Mouse (Mus musculus) forebrain, embryonic 15.5 days (tissue): ENCODE data around the gene Olfr10. TPM values are rescaled to one million over a fixed set of nuclear protein-coding genes. Genes with fewer than 3 reads are reported as not detected.

Source experiments
- ATAC-seq: fragments of 200-750 bp; cut with Nextera tagmentation; replicated peaks from 2 replicates; pipeline ENCODE4 v1.8.0; 2017; ENCODE audit warnings: mild to moderate bottlenecking, moderate TSS enrichment, moderate library complexity
- H3K27ac ChIP-seq: fragments of 300-500 bp; sonication (generic); replicated peaks from 2 replicates; pipeline ENCODE4 v1.5.1; 2015; ENCODE audit warnings: mild to moderate bottlenecking, inconsistent platforms
- H3K27me3 ChIP-seq: fragments of 300-500 bp; sonication (generic); 2 replicates; pipeline ENCODE4 v1.6.1; 2015; ENCODE audit warnings: inconsistent platforms
- H3K36me3 ChIP-seq: fragments of 300-500 bp; sonication (generic); 2 replicates; pipeline ENCODE4 v1.6.1; 2015; ENCODE audit warnings: mild to moderate bottlenecking, inconsistent platforms
- H3K4me1 ChIP-seq: fragments of 300-500 bp; sonication (generic); 2 replicates; pipeline ENCODE4 v1.6.1; 2015; ENCODE audit warnings: inconsistent platforms
- H3K4me2 ChIP-seq: fragments of 300-500 bp; sonication (generic); replicated peaks from 2 replicates; pipeline ENCODE4 v1.6.1; 2015; ENCODE audit warnings: mild to moderate bottlenecking, inconsistent platforms
- H3K4me3 ChIP-seq: fragments of 300-500 bp; sonication (generic); 2 replicates; pipeline ENCODE4 v1.5.1; 2015; ENCODE audit warnings: mild to moderate bottlenecking, inconsistent platforms
- H3K9ac ChIP-seq: fragments of 300-500 bp; sonication (generic); replicated peaks from 2 replicates; pipeline ENCODE4 v1.6.1; 2015; ENCODE audit warnings: mild to moderate bottlenecking, inconsistent platforms
- H3K9me3 ChIP-seq: fragments of 300-500 bp; sonication (generic); 2 replicates; pipeline ENCODE4 v1.6.1; 2016; ENCODE audit warnings: inconsistent platforms
- WGBS: fragments of 180-500 bp; shearing (Covaris S2); methylation state at CpG from one replicate; pipeline ENCODE4 v1.1.7; 2015; ENCODE audit warnings: mixed read lengths; 5-methylcytosine and 5-hydroxymethylcytosine counted together
- polyA plus RNA-seq: library from polyadenylated mRNA; unstranded; fragments of >200 nt; fragmentation: Nextera tagmentation; extraction: Ambion mirVana; gene quantifications from 2 replicates; pipeline ENCODE4 v1.2.1, GENCODE M21; 2015

Olfr10 gene
- polyA plus RNA-seq = not detected in 2 replicates

DNA sequence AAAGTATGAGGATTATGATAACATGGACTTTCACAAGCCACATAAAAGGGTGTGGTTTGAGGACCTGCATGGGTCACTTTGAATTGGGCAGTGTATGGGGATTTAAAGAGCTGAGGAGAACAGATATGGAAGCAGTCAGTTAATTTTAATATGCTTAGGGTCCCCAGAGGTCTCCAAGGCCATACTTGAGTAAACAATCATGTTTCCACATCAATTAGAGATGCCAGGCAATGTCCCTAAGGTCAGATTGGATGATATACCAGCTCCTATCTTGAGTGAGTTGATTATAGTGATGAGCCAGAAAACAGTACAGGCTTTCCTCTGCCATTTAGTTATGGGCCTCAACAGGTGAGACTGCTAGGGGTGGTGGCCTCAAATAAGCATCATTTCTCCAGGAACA lies at the start of gene Olfr10:
TSS of gene Olfr10 (plus strand) at position 301 of the 400 bp plus-strand sequence.
- Histone ChIP-seq H3K9me3 (no peaks in the 10 kb centered on the region), H3K4me1 (no peaks in the 10 kb centered on the region), H3K9ac (no peak within 1 kb of the TSS), H3K27me3 (no peaks in the 10 kb centered on the region), H3K27ac (no peak within 1 kb of the TSS), H3K36me3 (no peaks in the 10 kb centered on the region), H3K4me3 (no peak within 1 kb of the TSS), H3K4me2 (no peak within 1 kb of the TSS)
- ATAC-seq = no peak

DNA sequence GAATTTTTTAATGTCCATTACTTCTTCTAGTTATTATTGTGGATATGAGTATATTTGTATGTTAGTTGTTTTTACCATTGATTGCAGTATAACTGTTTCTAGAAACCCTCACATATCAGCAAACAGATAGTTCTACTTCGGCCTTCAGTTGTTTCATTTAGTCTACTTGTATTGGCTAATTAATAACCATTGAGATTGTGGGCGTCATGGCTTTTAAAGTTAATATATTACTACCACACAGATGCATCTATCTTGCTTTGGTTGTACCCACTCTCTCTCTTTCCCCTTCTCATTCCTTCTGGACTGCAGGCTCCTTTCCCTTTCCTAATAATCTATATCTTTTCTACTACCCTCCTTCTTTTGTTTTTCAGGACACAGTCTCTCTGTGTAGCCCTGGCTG lies 45.2 kb upstream of the Olfr10 start:
- Histone ChIP-seq H3K4me3 (no peak overlapping the region), H3K4me2 (no peak overlapping the region), H3K27ac (no peak overlapping the region), H3K9ac (no peak overlapping the region), H3K9me3 (no peaks in the 10 kb centered on the region), H3K27me3 (no peaks in the 10 kb centered on the region), H3K4me1 (no peaks in the 10 kb centered on the region), H3K36me3 (peaks cover 6% of the 10 kb centered on the region; the same call in 1 of the 2 replicates)
- WGBS = 97% methylated on average over 2 of the region's 2 CpGs
- no peak for ATAC-seq

DNA sequence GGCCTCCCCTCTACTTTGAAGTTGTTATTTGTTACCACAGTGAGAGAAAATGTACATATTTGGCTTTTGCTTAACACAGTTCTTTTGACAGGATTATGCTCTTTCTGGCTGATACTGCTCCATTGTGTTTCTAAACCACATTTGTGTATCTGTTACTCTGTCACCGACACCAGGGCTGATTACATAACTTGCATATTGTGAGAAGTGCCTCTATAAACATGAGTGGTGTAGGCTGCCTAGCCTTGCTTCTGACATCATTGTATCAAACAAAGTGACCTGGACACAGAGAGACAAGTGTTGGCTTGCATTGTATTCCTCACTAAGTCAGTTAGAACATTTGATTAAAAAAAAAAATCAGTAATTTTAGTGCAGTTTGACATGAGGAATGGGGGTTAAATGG lies 44.7 kb upstream of the Olfr10 start:
- no peak overlapping the region for H3K27ac ChIP-seq
- H3K9me3 ChIP-seq = no peaks in the 10 kb centered on the region
- no peak overlapping the region for H3K4me2 ChIP-seq
- 77% methylated on average over 1 of the region's 1 CpGs for WGBS
- no peak overlapping the region for H3K9ac ChIP-seq
- no peaks in the 10 kb centered on the region for H3K4me1 ChIP-seq
- H3K27me3 ChIP-seq = no peaks in the 10 kb centered on the region
- no peak overlapping the region for H3K4me3 ChIP-seq
- ATAC-seq = no peak
- H3K36me3 ChIP-seq = peaks cover 6% of the 10 kb centered on the region; the same call in 1 of the 2 replicates

DNA sequence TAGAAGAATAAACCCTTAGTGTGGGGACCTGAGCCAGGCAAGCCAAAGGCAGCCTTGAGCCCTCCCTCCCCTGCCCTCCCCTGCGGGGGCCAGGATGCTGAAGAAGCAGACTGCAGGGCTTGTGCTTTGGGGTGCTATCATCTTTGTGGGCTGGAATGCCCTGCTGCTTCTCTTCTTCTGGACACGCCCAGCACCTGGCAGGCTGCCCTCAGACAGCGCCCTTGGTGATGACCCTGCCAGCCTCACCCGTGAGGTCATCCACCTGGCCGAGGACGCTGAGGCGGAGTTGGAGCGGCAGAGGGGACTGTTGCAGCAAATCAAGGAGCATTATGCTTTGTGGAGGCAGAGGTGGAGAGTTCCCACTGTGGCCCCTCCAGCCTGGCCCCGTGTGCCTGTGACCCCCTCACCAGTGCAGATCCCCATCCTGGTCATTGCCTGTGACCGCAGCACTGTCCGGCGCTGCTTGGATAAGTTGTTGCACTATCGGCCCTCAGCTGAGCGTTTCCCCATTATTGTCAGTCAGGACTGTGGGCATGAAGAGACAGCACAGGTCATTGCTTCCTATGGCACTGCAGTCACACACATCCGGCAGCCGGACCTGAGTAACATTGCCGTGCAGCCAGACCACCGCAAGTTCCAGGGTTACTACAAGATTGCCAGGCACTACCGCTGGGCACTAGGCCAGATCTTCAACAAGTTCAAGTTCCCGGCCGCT lies 43.8 kb upstream of the Olfr10 start:
- WGBS = 93% methylated on average over 21 of the region's 21 CpGs
- Histone ChIP-seq H3K4me3 (no peak overlapping the region), H3K9ac (no peak overlapping the region), H3K36me3 (peaks cover 6% of the 10 kb centered on the region; the same call in 1 of the 2 replicates), H3K27ac (no peak overlapping the region), H3K4me2 (no peak overlapping the region), H3K4me1 (no peaks in the 10 kb centered on the region), H3K9me3 (no peaks in the 10 kb centered on the region), H3K27me3 (no peaks in the 10 kb centered on the region)
- ATAC-seq = no peak

DNA sequence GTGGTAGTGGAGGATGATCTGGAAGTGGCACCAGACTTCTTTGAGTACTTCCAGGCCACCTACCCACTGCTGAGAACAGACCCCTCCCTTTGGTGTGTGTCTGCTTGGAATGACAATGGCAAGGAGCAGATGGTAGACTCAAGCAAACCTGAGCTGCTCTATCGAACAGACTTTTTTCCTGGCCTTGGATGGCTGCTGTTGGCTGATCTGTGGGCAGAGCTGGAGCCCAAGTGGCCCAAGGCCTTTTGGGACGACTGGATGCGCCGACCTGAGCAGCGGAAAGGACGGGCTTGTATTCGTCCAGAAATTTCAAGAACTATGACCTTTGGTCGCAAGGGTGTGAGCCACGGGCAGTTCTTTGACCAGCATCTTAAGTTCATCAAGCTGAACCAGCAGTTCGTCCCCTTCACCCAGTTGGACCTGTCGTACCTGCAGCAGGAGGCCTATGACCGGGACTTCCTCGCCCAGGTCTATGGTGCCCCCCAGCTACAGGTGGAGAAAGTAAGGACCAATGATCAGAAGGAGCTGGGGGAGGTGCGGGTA lies 43.2 kb upstream of the Olfr10 start:
- H3K27ac ChIP-seq = no peak overlapping the region
- 92% methylated on average over 14 of the region's 14 CpGs for WGBS
- H3K4me1 ChIP-seq = no peaks in the 10 kb centered on the region
- ATAC-seq = no peak
- H3K4me3 ChIP-seq = no peak overlapping the region
- H3K9ac ChIP-seq = no peak overlapping the region
- H3K9me3 ChIP-seq = no peaks in the 10 kb centered on the region
- H3K4me2 ChIP-seq = no peak overlapping the region
- H3K36me3 ChIP-seq = peaks cover 6% of the 10 kb centered on the region; the same call in 1 of the 2 replicates
- no peaks in the 10 kb centered on the region for H3K27me3 ChIP-seq

DNA sequence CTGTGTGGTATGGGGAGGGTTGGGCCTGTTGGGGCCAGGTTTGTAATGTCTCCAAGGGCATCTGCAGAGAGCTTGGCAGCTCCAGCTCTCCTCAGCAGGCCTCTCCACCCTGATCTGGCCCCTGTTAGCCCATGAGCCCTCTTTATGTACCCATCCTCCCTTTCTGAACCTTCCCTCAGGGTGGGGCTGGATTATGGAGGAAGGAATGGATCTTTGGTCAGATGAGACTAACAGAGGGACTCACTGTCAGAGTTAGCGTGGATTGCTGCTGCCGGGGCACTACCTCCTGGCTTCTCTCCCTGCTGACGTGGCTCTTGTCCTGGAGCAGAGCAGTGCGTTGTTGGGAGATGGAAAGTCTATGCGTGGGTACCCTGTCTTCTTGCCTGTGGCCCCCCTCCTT lies 42.3 kb upstream of the Olfr10 start:
- no peaks in the 10 kb centered on the region for H3K27me3 ChIP-seq
- no peaks in the 10 kb centered on the region for H3K4me1 ChIP-seq
- H3K9ac ChIP-seq = no peak overlapping the region
- H3K4me3 ChIP-seq = no peak overlapping the region
- no peak overlapping the region for H3K27ac ChIP-seq
- peaks cover 6% of the 10 kb centered on the region; the same call in 1 of the 2 replicates for H3K36me3 ChIP-seq
- WGBS = 91% methylated on average over 5 of the region's 5 CpGs
- peak; percentile 35; the same call in 1 of the 2 replicates for ATAC-seq
- H3K9me3 ChIP-seq = no peaks in the 10 kb centered on the region
- H3K4me2 ChIP-seq = no peak overlapping the region

DNA sequence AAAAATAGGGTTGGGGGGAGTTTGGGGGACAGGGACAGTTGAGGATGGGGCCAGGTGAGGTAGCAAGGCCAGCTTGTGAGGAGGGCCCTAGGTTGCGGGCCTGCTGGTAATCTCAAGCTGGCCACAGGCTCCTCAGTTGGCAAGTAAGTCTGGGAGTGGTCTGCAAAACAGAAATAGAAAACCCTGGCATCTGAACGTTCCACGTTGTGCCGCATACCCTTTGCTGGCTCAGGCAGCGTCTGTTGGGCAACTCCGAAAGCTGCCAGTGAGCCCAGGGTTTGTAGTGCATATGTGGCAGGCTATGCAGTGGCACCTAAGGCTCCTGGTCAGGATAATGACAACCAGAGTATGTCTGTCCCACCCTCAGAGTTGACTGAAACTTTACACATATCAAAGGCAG lies 41.4 kb upstream of the Olfr10 start:
- Histone ChIP-seq H3K4me1 (no peaks in the 10 kb centered on the region), H3K9ac (no peak overlapping the region), H3K9me3 (no peaks in the 10 kb centered on the region), H3K36me3 (peaks cover 6% of the 10 kb centered on the region; the same call in 1 of the 2 replicates), H3K27ac (no peak overlapping the region), H3K4me3 (no peak overlapping the region), H3K4me2 (no peak overlapping the region), H3K27me3 (no peaks in the 10 kb centered on the region)
- WGBS = 90% methylated on average over 6 of the region's 6 CpGs
- no peak for ATAC-seq

DNA sequence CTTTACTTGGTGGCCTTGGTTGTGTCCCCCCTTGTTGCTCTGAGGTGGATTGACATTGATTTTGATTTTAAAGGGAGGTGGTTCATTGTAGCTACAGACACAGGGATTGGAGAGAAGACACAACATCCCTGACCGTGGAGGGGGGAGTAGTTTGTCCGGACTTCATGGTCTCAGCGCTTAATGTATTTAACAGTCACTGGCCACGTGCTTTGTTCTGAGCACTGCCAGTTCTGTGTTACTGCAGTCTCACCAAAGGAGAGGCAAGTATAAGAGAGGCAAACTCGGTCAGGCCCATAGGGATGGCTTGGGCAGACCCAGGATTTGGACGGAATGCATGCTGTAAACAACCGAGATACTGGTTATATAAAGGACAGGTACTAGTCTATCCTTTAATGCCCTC lies 40.5 kb upstream of the Olfr10 start:
- Histone ChIP-seq H3K9me3 (no peaks in the 10 kb centered on the region), H3K9ac (no peak overlapping the region), H3K27me3 (no peaks in the 10 kb centered on the region), H3K36me3 (peaks cover 6% of the 10 kb centered on the region; the same call in 1 of the 2 replicates), H3K4me1 (no peaks in the 10 kb centered on the region), H3K4me2 (no peak overlapping the region), H3K27ac (no peak overlapping the region), H3K4me3 (no peak overlapping the region)
- WGBS = 94% methylated on average over 7 of the region's 7 CpGs
- ATAC-seq = no peak

DNA sequence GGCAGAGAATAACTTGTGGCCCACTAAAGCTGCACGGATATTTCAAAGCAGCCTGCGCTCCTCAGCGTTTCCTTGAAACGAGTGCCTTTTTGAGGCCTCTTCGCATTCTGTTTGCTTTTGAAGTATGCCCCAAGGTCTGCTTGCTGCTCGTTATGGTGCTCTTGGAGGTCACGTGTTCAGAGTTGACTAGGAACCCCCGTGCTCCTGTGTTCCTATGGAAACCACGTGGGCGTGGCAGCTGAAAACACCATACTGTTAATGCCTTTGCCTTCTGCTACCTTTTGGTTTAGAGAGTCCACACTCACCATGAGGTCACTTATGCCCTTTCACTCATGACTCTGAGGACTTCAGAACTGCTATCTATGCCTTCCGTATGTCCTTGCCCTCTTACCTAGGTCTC lies 39.9 kb upstream of the Olfr10 start:
- Histone ChIP-seq H3K4me1 (no peaks in the 10 kb centered on the region), H3K9me3 (no peaks in the 10 kb centered on the region), H3K27ac (no peak overlapping the region), H3K4me3 (no peak overlapping the region), H3K36me3 (peaks cover 6% of the 10 kb centered on the region; the same call in 1 of the 2 replicates), H3K4me2 (no peak overlapping the region), H3K9ac (no peak overlapping the region), H3K27me3 (no peaks in the 10 kb centered on the region)
- 62% methylated on average over 11 of the region's 11 CpGs for WGBS
- ATAC-seq = no peak

DNA sequence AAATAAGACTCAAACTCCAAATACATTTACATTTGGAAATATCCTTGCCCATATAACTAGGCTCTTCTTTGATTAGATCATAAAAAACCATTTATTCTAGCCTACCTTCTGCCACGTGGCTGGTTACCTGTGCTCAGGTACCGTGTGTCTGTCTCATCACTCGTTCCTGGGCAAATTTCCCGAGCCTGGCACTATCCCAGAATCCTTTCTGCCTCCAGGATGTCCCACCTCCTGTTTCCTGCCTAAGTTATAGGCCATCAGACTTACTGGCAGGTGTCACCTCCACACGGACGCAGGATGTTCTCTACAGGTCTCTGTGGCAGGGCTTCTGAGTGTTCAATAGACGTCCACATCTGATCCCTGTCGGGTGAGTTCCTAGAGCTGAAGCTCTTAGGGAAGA lies 39.4 kb upstream of the Olfr10 start:
- peaks cover 6% of the 10 kb centered on the region; the same call in 1 of the 2 replicates for H3K36me3 ChIP-seq
- no peaks in the 10 kb centered on the region for H3K27me3 ChIP-seq
- no peak overlapping the region for H3K27ac ChIP-seq
- no peak overlapping the region for H3K4me2 ChIP-seq
- H3K4me1 ChIP-seq = no peaks in the 10 kb centered on the region
- 87% methylated on average over 8 of the region's 8 CpGs for WGBS
- ATAC-seq = no peak
- no peak overlapping the region for H3K9ac ChIP-seq
- no peak overlapping the region for H3K4me3 ChIP-seq
- no peaks in the 10 kb centered on the region for H3K9me3 ChIP-seq

DNA sequence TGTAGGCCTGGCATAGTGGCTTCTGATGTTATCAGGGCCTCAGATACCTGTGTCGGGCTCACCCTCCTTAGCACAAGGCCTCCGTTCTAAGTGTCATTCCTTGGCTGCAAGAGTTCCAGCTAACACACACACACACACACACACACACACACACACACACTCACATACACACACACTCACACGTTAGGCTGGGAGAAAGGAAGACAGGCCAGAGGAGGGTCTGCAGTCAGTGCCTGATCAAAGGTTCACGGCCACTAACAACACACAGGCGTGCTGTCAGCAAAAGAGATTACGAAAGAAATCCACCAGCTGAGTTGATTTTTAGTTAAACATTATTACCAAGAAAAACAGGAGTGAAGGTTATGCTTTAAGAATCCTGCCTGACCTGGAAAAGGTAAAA lies 37.9 kb upstream of the Olfr10 start:
- no peak overlapping the region for H3K9ac ChIP-seq
- 86% methylated on average over 6 of the region's 6 CpGs for WGBS
- ATAC-seq = no peak

DNA sequence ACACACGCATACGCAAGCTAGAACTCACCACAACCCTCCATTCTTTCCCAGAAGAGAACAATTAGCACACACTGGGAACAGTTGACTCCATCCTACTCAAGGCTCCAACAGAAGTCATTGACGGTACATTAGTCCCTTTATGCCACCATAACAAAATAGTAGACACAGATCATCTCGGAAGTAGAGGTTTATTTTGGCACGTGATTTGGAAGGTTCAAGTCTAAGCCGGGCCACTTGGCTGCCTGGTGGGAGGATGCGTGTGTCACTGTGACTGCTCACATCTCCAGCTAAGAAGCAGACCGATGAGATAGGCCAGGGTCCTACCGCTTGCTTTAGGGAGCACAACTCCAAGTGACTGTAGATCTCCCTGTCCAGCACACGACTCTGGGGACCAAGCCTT lies 37.2 kb upstream of the Olfr10 start:
- H3K27ac ChIP-seq = no peak overlapping the region
- no peak overlapping the region for H3K4me3 ChIP-seq
- no peaks in the 10 kb centered on the region for H3K9me3 ChIP-seq
- H3K36me3 ChIP-seq = no peaks in the 10 kb centered on the region
- H3K9ac ChIP-seq = no peak overlapping the region
- no peaks in the 10 kb centered on the region for H3K4me1 ChIP-seq
- no peaks in the 10 kb centered on the region for H3K27me3 ChIP-seq
- no peak overlapping the region for H3K4me2 ChIP-seq
- WGBS = 85% methylated on average over 10 of the region's 10 CpGs
- no peak for ATAC-seq

More for the DNA sequence above, 37.9 kb upstream of the Olfr10 start:
- no peak overlapping the region for H3K4me3 ChIP-seq
- H3K4me1 ChIP-seq = no peaks in the 10 kb centered on the region
- no peak overlapping the region for H3K4me2 ChIP-seq
- H3K27ac ChIP-seq = no peak overlapping the region
- H3K36me3 ChIP-seq = peaks cover under 1% of the 10 kb centered on the region; the same call in 1 of the 2 replicates
- no peaks in the 10 kb centered on the region for H3K9me3 ChIP-seq
- H3K27me3 ChIP-seq = no peaks in the 10 kb centered on the region
